Mouse (Mus musculus): ENCODE measurements around the gene Lrg1. TPM values are rescaled to one million over a fixed set of nuclear protein-coding genes. Genes with fewer than 3 reads are reported as not detected.

Gene Lrg1
- polyA plus RNA-seq, 1 experiment: 3.7 TPM

GRCm38 (mm10) chr17:56102158-56102557 lies 19.6 kb downstream of the Lrg1 start:
- Histone ChIP-seq H3K4me1 (ENCODE audit: control insufficient read depth, insufficient read depth, low read length) (no peaks in the 10 kb centered on the region), H3K36me3 (ENCODE audit: control insufficient read depth, insufficient read depth, low read length) (peaks cover 2% of the 10 kb centered on the region), H3K27me3 (ENCODE audit: control insufficient read depth, insufficient read depth, low read length) (no peaks in the 10 kb centered on the region), H3K27ac (ENCODE audit: control insufficient read depth, insufficient read depth, low read depth, low read length) (no peak overlapping the region), H3K4me3 (ENCODE audit: control insufficient read depth, low read depth, low read length) (no peak overlapping the region)
- no peak for TF ChIP-seq CTCF (IDR thresholded peaks at IDR 0.05; ENCODE audit: control insufficient read depth, insufficient read depth, insufficient replicate concordance, low read depth, low read length)
- TF ChIP-seq POLR2A (IDR thresholded peaks at IDR 0.05; ENCODE audit: control insufficient read depth, low read depth, low read length): no peak

GRCm38 (mm10) chr17:56100811-56101210 lies 21.0 kb downstream of the Lrg1 start:
- Histone ChIP-seq H3K27me3 (ENCODE audit: control insufficient read depth, insufficient read depth, low read length) (no peaks in the 10 kb centered on the region), H3K27ac (ENCODE audit: control insufficient read depth, insufficient read depth, low read depth, low read length) (no peak overlapping the region), H3K36me3 (ENCODE audit: control insufficient read depth, insufficient read depth, low read length) (peaks cover 5% of the 10 kb centered on the region), H3K4me1 (ENCODE audit: control insufficient read depth, insufficient read depth, low read length) (no peaks in the 10 kb centered on the region), H3K4me3 (ENCODE audit: control insufficient read depth, low read depth, low read length) (no peak overlapping the region)
- no peak for TF ChIP-seq POLR2A (IDR thresholded peaks at IDR 0.05; ENCODE audit: control insufficient read depth, low read depth, low read length)
- no peak for TF ChIP-seq CTCF (IDR thresholded peaks at IDR 0.05; ENCODE audit: control insufficient read depth, insufficient read depth, insufficient replicate concordance, low read depth, low read length)

- no peaks in the 10 kb centered on the region for H3K27me3 ChIP-seq (ENCODE audit: control insufficient read depth, insufficient read depth, low read length)
These were observed 22.9 kb downstream of the Lrg1 start for GRCm38 (mm10) chr17:56098711-56099572.

GRCm38 (mm10) chr17:56098180-56098579 lies 23.6 kb downstream of the Lrg1 start:
- no peaks in the 10 kb centered on the region for H3K4me1 ChIP-seq (ENCODE audit: control insufficient read depth, insufficient read depth, low read length)
- H3K27ac ChIP-seq (ENCODE audit: control insufficient read depth, insufficient read depth, low read depth, low read length): no peak overlapping the region
- no peaks in the 10 kb centered on the region for H3K27me3 ChIP-seq (ENCODE audit: control insufficient read depth, insufficient read depth, low read length)
- TF ChIP-seq CTCF (IDR thresholded peaks at IDR 0.05; ENCODE audit: control insufficient read depth, insufficient read depth, insufficient replicate concordance, low read depth, low read length): no peak
- no peak for TF ChIP-seq POLR2A (IDR thresholded peaks at IDR 0.05; ENCODE audit: control insufficient read depth, low read depth, low read length)
- H3K36me3 ChIP-seq (ENCODE audit: control insufficient read depth, insufficient read depth, low read length): peaks cover 5% of the 10 kb centered on the region
- H3K4me3 ChIP-seq (ENCODE audit: control insufficient read depth, low read depth, low read length): no peak overlapping the region

More at GRCm38 (mm10) chr17:56098711-56099572, 22.9 kb downstream of the Lrg1 start:
- Histone ChIP-seq H3K4me1 (ENCODE audit: control insufficient read depth, insufficient read depth, low read length) (no peaks in the 10 kb centered on the region), H3K4me3 (ENCODE audit: control insufficient read depth, low read depth, low read length) (no peak overlapping the region), H3K36me3 (ENCODE audit: control insufficient read depth, insufficient read depth, low read length) (peaks cover 5% of the 10 kb centered on the region), H3K27ac (ENCODE audit: control insufficient read depth, insufficient read depth, low read depth, low read length) (no peak overlapping the region)
- 0 out of 2 replicates have a peak, but pooled peaks have one; percentile 5 for TF ChIP-seq CTCF (IDR thresholded peaks at IDR 0.05; ENCODE audit: control insufficient read depth, insufficient read depth, insufficient replicate concordance, low read depth, low read length)
- no peak for TF ChIP-seq POLR2A (IDR thresholded peaks at IDR 0.05; ENCODE audit: control insufficient read depth, low read depth, low read length)

GRCm38 (mm10) chr17:56096883-56097282 lies 24.9 kb downstream of the Lrg1 start:
- H3K27me3 ChIP-seq (ENCODE audit: control insufficient read depth, insufficient read depth, low read length): no peaks in the 10 kb centered on the region
- H3K4me1 ChIP-seq (ENCODE audit: control insufficient read depth, insufficient read depth, low read length): no peaks in the 10 kb centered on the region
- peaks cover 5% of the 10 kb centered on the region for H3K36me3 ChIP-seq (ENCODE audit: control insufficient read depth, insufficient read depth, low read length)
- H3K27ac ChIP-seq (ENCODE audit: control insufficient read depth, insufficient read depth, low read depth, low read length): no peak overlapping the region
- no peak overlapping the region for H3K4me3 ChIP-seq (ENCODE audit: control insufficient read depth, low read depth, low read length)
- TF ChIP-seq POLR2A (IDR thresholded peaks at IDR 0.05; ENCODE audit: control insufficient read depth, low read depth, low read length) (no peak), CTCF (IDR thresholded peaks at IDR 0.05; ENCODE audit: control insufficient read depth, insufficient read depth, insufficient replicate concordance, low read depth, low read length) (no peak)

- peaks cover 3% of the 10 kb centered on the region for H3K36me3 ChIP-seq (ENCODE audit: control insufficient read depth, insufficient read depth, low read length)
- no peaks in the 10 kb centered on the region for H3K4me1 ChIP-seq (ENCODE audit: control insufficient read depth, insufficient read depth, low read length)
- no peaks in the 10 kb centered on the region for H3K27me3 ChIP-seq (ENCODE audit: control insufficient read depth, insufficient read depth, low read length)
- H3K4me3 ChIP-seq (ENCODE audit: control insufficient read depth, low read depth, low read length): no peak overlapping the region
- H3K27ac ChIP-seq (ENCODE audit: control insufficient read depth, insufficient read depth, low read depth, low read length): peak overlapping the region; percentile 65
- TF ChIP-seq POLR2A (IDR thresholded peaks at IDR 0.05; ENCODE audit: control insufficient read depth, low read depth, low read length) (no peak), CTCF (IDR thresholded peaks at IDR 0.05; ENCODE audit: control insufficient read depth, insufficient read depth, insufficient replicate concordance, low read depth, low read length) (no peak)
These were observed 29.0 kb downstream of the Lrg1 start for GRCm38 (mm10) chr17:56092794-56093193.

- TF ChIP-seq CTCF (IDR thresholded peaks at IDR 0.05; ENCODE audit: control insufficient read depth, insufficient read depth, insufficient replicate concordance, low read depth, low read length) (no peak), POLR2A (IDR thresholded peaks at IDR 0.05; ENCODE audit: control insufficient read depth, low read depth, low read length) (no peak)
- no peaks in the 10 kb centered on the region for H3K4me1 ChIP-seq (ENCODE audit: control insufficient read depth, insufficient read depth, low read length)
- peaks cover 3% of the 10 kb centered on the region for H3K36me3 ChIP-seq (ENCODE audit: control insufficient read depth, insufficient read depth, low read length)
- H3K27ac ChIP-seq (ENCODE audit: control insufficient read depth, insufficient read depth, low read depth, low read length): peak overlapping the region; percentile 5
- no peaks in the 10 kb centered on the region for H3K27me3 ChIP-seq (ENCODE audit: control insufficient read depth, insufficient read depth, low read length)
- no peak overlapping the region for H3K4me3 ChIP-seq (ENCODE audit: control insufficient read depth, low read depth, low read length)
These were observed 29.5 kb downstream of the Lrg1 start for GRCm38 (mm10) chr17:56092312-56092711.

Data from testis, adult 2 months (tissue).